Mouse (Mus musculus) urinary bladder, postnatal 25 days (tissue): ENCODE data around the gene Tmem8b.

Experiments
- DNase-seq: peaks from one replicate; pipeline ENCODE4 v3.0.0; 2022; ENCODE audit warnings: low spot score

Tmem8b gene

GRCm38 (mm10) chr4:43713652-43714219, 45.0 kb downstream of the Tmem8b start:
- DNase-seq = no peak

GRCm38 (mm10) chr4:43720491-43721228, 51.9 kb downstream of the Tmem8b start:
- no peak for DNase-seq

GRCm38 (mm10) chr4:43722191-43722590, 53.4 kb downstream of the Tmem8b start:
- no peak for DNase-seq

- DNase-seq = peak; percentile 60
These were observed 56.0 kb downstream of the Tmem8b start for GRCm38 (mm10) chr4:43724764-43725163.

- no peak for DNase-seq
These were observed 57.6 kb downstream of the Tmem8b start for GRCm38 (mm10) chr4:43726228-43726993.

- peak; percentile 69 for DNase-seq
These were observed 58.2 kb downstream of the Tmem8b start, which contains the start of gene Hrct1 for GRCm38 (mm10) chr4:43726995-43727394. Gene Hrct1, plus strand, starts transcription at chr4:43727188.

- DNase-seq = peak; percentile 39
These were observed 59.2 kb downstream of the Tmem8b start for GRCm38 (mm10) chr4:43727718-43728575.

- DNase-seq = peak; percentile 46
These were observed 59.8 kb downstream of the Tmem8b start for GRCm38 (mm10) chr4:43728576-43728954.

GRCm38 (mm10) chr4:43729126-43729525, 60.4 kb downstream of the Tmem8b start:
- DNase-seq = no peak

GRCm38 (mm10) chr4:43729794-43730550, 61.2 kb downstream of the Tmem8b start, which contains the start of gene Spaar:
Gene Spaar, plus strand, starts transcription at chr4:43730034.
- no peak for DNase-seq

- DNase-seq = no peak
These were observed 62.1 kb downstream of the Tmem8b start for GRCm38 (mm10) chr4:43730750-43731297.

GRCm38 (mm10) chr4:43732171-43732570, 63.4 kb downstream of the Tmem8b start:
- DNase-seq = no peak

- DNase-seq = no peak
These were observed 64.4 kb downstream of the Tmem8b start for GRCm38 (mm10) chr4:43733186-43733585.

- DNase-seq = no peak
These were observed 68.4 kb downstream of the Tmem8b start for GRCm38 (mm10) chr4:43737144-43737543.

GRCm38 (mm10) chr4:43738989-43739674, 70.4 kb downstream of the Tmem8b start:
- no peak for DNase-seq

GRCm38 (mm10) chr4:43741526-43741925, 72.8 kb downstream of the Tmem8b start:
- DNase-seq = no peak
